Mouse (Mus musculus): ENCODE results near the gene Abcg1. TPM values are rescaled to one million over a fixed set of nuclear protein-coding genes. Genes with fewer than 3 reads are reported as not detected.

Gene Abcg1
- polyA plus RNA-seq, 2 experiments from 2014 or later: 169 to 178 TPM

DNA sequence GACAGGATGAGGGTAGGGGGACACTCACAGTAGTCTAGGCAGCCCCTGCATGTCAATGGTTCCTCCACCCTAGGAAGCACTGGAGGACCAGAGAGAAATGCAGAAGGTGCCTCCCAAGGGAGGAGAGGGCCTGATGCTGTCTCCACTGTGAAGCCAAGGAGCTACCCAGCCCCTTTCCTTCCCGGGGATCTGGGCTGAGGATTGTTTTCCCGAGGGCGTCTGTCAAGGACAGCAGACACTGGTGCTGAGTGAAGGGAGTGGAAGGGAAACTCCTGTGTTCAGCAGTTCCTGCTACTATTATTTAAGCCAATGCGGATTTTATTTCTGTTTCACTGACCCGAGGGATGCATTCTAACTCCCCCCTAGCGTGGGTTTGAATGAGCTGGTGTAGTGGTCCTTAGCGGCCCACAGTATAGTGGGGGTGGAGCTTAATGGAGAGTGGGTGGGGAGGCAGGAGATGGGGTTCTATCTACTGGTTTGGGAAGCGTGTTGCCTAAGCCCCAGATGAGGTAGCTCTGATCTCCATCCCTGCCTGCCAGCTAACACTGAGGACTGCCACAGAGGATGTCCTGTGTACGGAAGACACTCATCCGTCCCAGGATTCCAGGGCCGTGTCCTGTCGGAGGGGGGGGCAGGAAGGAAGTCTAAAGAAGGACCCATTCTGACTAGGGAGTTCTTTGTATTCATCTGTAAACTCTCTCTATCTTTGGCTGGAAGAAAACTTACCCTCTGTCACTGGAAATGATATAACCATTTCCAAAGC lies 21.8 kb downstream of the Abcg1 start:
- ATAC-seq: no peak

DNA sequence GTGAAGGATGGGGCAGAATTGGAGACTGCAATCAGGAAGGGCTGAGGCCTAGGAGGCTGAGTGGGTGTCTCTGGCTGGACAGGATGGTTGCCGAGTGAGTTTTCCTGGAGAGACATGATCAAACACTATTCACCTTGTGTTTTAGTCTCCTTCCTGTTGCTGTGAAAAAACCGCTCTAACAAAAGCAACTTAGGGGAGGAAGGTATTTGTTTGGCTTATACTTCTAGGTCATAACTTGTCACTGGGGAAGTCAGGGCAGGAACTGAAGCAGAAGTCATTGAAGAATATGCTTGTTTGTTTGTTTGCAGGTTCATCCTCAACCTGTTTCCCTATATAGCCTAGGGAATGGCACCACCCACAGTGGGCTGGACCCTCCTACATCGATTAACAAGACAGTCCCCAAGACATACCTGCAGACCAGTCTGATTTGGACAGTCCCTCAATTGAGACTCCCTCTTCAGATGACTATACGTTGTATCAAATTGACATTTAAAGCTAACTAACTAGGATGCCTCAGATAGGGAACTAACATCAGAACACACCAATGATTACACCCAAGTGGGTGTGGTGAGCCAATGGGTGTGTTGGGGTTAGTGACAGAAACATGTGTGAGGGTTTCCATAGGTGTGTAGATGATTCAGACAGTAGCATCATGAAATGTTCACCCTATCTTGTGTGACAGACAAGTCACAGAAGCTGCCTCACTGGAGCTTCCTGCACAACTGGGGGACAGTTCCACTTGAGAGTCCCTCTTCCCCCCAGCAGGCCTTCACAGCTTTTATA lies 25.0 kb downstream of the Abcg1 start:
- peak; percentile 18 for ATAC-seq

DNA sequence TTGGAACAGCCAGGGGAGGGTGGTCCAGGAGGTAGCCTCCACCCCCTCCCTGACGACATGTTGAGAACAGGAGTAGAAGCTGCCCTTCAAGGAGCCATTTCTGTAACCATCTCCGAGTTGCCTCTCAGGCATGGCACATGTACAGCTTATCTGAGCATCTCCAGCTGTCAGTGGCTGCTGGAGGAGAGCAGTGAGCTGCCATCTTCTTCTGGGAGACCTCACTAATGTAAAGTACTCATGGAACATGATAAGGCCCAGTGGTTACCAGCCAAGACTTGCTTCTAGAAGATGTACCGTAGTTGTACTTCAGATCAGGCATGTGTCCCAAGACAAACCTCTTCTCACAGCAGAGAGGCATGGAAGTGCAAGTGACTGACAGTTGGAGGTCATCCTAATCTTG lies 28.0 kb downstream of the Abcg1 start:
- no peak for ATAC-seq

DNA sequence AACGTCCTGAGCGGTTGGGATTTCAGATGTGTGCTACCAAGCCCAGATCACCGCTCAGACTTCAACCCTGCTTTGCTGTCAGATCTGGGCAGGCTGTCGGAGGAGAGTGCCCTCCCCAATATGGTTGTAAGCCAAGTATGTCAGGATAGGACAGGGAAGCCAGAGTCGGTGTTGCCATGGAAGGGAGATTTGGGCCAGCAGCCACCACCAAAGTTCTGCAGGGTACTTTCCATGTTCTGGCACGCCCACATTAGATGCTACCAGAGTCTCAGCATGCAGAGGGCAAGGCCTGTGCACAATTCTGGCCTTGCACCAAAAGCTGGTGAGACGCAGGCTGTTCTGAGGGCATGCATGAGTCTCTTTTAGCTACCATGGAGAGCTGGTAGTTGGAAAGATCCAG lies 28.7 kb downstream of the Abcg1 start:
- ATAC-seq: no peak

DNA sequence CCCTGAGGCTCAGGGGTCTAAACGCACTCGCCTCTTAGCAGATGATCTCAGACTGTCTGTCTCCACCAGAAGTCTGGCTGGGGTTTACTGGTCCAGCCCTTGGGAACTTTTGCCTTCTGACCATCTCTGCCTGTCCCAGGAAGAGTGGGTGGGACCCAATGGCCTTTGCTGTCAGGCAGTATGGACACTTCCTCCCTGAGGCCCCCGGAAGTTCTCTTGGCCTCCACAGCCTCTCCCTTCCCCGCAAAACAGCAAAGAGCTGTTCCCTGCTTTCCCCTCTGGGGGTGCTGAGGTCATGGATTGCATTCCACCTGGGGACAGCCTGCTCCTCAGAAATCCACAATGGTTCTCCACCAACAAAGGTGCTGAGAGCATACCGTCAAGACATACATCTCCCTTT lies 31.2 kb downstream of the Abcg1 start:
- ATAC-seq: no peak

DNA sequence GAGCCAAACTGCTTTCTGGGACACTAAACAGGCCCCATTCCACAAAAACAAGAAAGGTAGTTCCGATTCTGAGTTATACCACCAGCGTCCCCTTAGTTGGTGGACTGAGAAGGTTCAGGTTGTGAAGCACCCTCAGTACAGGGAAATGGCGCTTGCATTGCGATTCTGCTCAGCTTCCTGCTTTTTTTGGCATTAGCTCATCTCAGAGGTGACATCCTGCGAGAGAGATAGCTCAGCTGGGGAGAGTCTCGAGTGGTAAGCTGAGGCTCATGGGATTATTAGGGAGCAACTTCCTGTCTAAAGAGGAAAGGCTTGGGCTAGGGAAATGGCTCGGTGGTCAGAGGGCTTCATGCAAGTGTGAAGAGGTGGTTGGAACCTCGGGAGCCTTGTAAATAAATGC lies 32.4 kb downstream of the Abcg1 start:
- no peak for ATAC-seq

DNA sequence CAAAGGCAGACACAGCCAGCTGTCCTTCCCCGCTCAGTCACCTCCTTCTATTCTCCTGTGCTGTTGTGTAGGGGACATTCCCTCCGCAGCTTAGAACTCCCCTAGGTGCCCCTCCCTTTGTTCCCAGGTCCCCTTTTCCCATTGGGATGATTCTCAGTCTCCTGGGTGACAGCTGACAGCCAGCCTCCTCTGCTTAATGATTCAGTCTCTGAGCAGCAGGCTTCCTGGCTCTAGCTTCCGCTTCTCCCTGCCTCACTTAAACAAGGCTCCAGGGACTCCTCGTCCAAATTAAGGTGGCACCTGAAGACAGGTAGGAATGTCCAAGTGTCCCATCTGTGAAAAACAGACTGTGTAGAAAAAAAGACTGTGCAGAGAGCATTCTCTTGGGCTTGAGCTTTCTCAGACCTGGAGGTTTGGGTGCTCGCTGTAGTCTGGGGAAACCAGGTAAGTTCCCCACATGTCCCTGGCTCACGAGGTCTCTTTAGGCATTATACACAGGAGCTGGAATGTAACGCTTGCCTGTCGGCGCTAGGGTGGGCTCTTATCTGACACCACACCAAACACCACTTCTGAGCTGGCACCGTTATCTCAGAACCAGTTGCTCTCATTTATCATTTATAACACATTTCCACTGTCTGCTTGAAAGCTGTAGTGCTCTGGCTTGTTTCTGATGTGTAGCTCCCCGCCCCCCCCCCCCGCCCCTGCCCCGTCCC lies 33.7 kb downstream of the Abcg1 start:
- ATAC-seq: no peak

DNA sequence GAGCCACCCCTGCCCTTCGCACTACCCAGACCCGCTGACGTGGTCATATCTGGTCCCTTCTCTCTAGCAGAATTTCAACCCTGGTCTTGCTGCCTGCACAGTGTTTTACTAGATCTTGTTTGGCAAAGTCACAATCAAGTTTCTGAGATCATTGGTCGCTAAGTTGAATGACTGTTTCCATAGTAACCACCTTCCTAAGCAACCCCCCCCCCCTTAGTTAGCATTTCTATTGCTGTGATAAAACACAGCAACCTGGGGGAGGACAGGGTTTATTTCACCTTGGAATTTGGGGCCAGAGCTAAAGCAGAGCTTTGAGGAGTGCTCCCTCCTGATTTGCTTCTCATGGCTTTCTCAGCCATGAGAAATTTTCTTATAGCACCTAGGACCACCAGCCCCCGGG lies 37.3 kb downstream of the Abcg1 start:
- ATAC-seq: no peak

DNA sequence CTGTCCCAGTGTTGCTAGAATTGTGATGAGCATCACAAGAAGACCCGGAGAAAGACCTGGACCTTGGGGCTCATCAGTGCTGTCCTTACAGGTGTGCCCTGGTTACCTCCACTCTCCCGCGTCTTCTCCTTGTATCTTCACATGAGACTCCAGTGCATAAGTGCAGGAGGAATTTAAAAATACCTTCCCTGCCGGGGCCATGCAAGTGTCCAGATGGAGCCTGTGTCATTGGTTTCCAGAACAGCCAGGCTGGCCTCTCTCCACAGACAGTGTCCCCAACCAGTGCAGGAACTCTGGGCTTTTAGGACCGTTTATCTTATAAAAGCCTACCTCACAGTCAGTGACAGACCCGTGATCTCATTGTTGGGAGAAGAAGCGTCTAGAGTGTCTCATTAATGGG lies 38.1 kb downstream of the Abcg1 start:
- ATAC-seq: no peak

DNA sequence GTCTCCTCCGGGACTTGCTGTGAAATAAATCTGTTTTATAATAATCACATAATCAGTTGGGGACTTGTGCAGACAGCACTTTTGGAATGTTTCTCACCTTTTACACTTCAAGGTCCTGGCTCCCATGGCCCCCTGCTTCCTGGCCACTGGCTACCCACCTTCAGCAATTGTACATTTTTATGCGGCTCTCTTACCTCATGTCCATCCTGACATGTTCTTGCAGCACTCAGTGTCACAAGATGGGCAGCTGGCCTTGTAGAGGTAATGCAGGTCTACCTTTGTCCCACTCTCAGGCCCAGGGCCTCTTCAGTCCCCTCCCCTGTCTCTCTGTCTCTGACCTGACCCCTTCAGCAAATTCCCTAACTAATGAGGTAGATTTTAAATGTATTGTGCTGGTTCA lies 39.4 kb downstream of the Abcg1 start:
- no peak for ATAC-seq

DNA sequence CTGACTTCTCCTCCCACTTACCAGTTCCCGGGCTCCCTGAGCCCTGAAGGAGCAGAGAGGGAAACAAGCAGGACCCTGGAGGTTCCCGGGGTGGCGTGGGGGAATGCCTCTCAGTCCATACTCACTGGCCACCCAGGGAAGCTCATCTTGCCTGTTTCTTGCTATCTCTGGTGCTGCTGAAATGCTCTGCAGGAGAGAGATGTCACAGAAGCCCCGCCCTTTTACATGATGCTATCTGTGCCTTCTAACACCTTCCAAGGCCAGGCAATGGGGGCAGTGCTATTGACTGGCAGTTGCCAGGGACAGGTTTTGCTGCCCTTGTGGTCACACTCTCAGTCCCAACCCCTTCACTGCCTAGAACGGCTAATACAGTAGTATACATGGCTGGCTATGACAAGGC lies 41.3 kb downstream of the Abcg1 start:
- ATAC-seq: no peak

DNA sequence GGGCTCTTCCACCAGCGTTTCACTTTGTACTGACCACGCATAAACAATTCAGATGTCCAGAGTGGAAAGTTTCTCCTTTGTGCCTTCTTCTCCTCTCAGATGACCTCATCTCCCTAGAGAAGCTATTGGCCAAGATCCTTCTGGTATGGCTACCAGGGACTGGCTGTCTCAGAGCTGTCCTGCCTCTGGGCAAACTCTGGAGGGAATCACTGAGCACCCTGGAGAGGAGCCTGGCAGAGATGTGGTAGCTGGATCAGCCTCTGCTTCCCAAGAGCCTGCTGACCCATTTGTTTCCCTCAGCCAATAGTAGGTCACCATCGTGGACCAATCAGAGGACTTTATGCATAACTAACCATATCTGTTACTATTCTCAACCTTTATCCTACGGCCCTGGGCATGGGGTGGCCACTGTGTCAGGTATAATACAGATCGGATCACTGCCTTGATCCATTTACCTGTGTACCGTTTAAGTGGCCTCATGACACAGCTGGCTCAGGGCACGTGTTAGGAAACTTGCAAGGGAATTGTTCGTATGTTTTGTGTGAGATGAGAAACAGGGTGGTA lies 45.6 kb downstream of the Abcg1 start:
- no peak for ATAC-seq

DNA sequence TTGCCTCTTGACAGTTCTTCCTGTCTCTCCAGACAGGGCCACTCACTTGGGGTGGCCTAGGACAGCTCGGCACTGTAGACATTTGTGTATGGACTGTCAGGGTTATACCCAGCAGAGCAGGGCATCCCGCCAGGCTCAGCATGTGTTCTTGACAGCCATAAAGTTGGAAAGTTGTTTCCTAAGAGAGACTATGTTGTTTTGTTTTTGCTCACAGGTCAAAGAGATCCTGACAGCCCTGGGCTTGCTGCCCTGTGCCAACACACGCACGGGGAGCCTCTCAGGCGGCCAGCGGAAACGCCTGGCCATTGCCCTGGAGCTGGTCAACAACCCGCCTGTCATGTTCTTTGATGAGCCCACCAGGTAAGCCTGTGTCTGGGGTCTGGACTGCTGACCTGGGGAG lies 46.3 kb downstream of the Abcg1 start:
- ATAC-seq: no peak

DNA sequence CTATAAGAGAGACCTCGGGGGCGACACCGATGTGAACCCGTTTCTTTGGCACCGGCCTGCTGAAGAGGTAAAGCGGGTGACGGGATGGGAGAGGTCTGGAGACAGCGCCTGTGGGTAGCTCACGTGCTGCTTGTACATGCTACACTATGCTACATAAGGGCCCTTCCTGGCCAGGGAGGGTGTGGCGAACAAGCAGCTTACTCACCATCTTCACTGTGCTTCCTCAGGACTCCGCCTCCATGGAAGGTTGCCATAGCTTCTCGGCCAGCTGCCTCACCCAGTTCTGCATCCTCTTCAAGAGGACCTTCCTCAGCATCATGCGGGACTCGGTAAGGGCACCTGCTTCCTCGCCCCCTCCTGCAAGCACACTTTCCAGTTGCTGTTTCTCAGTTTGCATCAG lies 50.9 kb downstream of the Abcg1 start:
- ATAC-seq: no peak

DNA sequence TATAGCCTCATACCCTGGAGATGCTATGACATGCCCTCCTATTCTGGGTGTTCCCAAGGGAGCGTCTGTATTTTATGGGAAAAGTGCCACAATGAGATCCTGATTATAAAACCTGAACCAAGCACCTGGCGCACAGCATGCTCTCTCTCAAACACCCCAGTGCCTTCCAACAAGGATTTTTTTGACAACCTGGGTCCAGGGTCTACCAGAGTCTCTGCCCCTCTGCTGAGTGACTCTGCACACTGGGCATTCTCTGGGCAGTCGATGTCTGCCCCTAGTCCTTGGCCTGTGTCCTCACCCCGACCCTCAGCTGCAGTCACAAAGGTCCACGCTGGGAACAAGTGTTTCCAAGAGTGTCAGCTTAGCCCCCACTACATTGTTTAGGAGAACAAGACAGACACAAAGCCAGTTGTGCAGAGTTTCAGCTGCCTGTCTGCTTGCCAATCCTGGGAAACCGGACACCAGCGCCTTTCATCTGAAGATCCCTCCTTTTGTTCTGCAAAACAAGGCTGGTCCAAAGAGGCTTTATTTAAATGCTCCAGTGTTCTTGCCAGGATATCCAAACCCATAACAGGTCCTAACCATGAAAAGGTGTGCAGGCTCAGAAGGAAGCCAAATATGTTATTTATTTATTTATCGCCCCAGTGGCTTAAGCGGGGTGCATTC lies 55.8 kb downstream of the Abcg1 start:
- no peak for ATAC-seq

DNA sequence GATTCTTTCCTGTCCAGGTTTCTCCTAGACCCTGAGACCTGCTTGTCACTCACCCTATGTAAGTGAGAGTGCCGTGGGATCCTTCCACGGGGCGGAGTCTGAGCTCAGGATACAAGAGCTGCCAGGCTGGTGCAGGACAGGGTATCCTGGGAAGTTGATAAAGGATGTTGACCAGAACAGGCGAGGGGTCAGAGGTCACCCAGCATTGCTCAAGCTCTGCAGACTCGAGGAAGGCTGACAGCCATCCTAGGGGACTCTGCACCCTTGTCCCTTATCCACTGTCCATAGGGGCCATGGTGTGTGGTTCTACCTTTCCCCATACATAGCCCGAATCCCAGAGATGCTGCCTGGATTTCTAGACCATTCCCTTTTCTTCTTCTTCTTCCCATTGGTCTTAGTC lies 58.6 kb downstream of the Abcg1 start:
- no peak for ATAC-seq

DNA sequence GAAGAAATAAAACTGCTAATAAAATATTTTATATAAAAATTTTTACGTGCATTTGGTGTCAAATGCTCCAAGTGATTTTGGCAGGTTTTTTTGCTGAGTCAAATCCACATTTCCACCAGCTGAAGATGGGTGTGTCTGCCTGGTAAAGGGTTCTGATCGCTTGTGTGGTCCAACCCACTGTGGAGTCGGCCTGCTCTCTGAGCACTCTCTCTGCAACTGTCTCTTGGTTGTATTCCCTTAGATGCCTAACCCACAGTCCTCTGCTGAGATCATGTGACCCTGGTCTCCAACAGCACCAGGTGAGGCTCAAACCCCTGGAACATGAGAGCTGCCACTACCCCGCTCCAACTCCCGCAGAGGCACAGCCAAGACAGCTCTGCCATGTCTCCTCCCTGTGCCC lies 60.5 kb downstream of the Abcg1 start:
- no peak for ATAC-seq

DNA sequence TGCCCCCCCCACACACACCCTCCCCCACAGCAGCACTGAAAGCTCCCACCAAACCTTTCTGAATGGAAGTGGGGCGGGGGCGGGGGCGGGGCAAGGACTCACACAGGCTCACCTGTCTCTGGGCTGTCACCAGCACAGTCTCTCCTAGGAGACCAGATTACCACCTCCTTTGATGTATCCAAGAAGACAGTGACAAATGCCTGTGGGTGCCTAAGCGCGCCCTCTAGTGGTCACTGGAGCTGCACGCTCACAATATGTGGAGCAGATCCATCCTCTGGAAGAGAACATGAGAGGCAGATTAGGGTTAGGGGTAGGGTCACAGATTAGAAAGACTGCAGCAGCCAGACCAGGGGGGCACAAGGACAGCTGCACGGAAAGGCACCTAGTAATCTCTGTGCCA lies 62.0 kb downstream of the Abcg1 start:
- ATAC-seq: peak; percentile 74

DNA sequence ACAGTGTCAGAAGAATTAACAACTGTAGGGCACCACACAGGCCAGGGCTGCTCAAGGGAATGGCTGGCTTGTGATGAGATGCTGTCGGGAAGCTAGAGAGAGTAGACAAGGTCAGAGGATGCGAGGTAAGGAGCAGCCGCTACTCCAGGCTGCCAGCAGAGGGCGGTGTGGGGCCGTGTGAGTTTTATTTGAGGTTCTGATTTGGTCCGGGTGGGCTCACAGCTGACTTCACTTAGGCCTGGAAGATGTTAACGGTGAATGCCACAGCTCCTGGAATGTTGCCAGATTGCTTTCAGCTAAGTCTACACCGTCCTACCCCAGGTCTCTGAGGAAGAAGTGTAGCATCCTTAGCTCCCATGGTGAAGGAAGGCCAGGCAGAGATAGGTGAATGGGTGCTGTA lies 64.5 kb downstream of the Abcg1 start:
- ATAC-seq: no peak

DNA sequence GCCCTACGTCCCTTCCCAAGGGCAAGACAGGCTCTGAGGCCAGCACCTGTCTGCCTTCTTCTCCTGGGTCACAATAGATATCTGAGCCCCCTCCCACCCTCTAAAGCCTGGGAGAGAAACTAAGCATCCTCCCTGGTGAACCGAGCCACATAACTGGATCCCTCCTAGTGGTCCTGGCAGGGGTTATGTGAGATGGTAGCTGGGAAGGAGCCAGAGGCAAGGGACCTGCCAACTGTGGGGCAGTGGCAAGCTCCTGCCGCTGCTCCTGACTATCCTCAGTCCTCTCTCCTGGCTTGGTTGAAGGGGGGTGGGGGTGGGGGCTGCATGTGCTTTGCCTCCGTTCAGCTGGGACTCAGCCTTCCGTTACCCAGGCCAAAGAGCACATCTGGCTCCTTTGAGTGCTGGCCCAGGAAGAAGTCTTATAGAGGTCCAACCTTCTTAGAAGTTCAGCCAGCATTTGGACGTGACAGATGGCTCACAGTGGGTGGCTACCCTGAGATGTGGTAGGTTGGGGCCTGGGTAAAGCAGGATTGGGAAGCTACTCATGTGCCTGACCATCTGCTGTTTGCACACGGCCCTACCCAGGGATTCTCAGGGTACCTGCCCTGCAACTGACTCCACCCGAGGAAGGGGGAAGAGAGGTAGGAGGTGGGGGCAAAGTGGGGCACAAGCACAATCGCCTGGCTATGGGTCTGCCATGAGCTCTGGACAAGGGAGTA lies 68.2 kb downstream of the Abcg1 start:
- no peak for ATAC-seq

DNA sequence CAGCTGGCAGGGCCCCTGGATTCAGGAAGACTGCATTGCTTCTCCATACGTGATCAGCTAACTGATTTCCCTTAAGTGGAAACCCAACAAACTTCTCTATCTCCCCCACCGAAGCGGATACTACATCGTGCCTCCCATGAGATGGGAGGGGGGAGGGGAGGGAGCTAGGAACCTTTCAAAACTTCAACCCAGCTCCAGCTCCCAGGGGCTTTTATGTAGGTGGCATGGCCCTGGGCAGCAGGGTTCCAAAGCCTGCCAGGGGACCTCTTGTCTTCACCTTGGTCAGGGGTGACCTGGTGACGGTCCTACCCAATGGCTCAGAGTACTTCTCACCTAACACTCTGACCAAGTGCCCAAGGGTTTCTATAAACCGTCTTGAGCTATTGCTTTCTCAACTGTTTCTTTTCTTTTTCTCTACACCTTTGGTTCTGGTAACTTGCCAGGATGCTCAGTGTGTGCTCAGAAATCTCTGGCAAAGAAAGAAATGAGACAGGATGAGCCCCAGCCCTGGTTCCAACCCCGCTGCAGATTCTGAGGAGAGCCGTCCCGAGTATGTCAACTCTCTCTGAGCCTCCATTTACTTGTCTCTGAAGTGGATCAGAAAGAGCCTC lies 71.3 kb downstream of the Abcg1 start:
- ATAC-seq: no peak

DNA sequence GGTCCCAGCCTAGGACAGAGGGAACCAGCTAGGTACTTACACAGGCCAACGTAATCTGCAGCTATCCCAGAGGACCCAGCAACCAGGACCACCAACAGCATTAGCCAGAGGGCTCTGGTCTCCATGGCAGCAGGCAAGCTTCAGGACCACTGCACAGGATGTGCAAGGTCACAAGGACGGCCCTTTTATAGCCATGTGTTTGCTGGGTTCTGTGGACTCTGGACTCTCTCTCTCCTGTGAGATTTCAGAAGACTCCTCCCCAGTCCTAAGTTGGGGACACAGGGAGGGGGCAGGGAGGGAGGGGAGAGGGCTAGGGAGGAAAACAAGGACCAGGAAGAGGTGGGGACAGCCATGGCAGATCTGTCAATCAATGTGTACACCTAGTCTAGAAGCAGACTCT lies 72.0 kb downstream of the Abcg1 start, which contains the start of gene Tff3:
Gene Tff3 (minus strand): TSS at position 195 of the 400 bp plus-strand sequence.
- ATAC-seq: no peak
